Comparison of ENCODE assay signal across 11 mouse cellular contexts in the genomic region with DNA sequence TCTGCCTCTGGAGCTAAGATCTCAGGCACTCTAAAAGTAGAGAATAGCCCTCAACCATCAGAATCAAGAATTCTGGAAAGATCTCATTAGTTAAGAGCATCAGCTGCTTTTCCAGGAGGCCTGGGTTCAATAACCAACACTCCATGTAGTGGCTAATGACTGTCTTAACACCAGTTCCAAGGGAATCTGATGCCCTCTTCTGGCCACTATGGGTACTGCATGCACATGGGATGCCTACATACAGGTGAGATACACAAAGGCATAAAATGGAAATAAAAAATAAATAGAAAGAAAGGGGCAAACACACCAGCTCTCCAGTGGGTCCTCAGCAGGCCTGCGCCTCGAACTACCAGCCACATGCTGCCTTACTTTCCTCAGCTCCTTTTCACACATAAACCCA.
DNase-seq lines count a peak whose midpoint lies in the region; ATAC-seq and TF ChIP-seq lines count a peak whose summit lies in the region.
"Had no signal": no experiment of that assay in that cellular context is flagged by ENCODE, and none has a peak within 500 bp of the region (broad histone marks: within the 10 kb centered on the region; RNA-seq: fewer than 3 reads in every experiment).

No protein-coding gene starts in this region.

- no peaks in the 10 kb centered on the region for H3K4me1 ChIP-seq in cerebellum, adult 2 months (ENCODE audit: control insufficient read depth, insufficient read depth, low read length)
- no peaks in the 10 kb centered on the region for H3K4me1 ChIP-seq in liver, embryonic 11.5 days (replicated peaks; ENCODE audit: control insufficient read depth, insufficient read depth, low read length)
- H3K4me1 ChIP-seq: intestine, embryonic 15.5 days had no signal

- TF ChIP-seq CTCF in cerebellum, adult 2 months (IDR thresholded peaks at IDR 0.05; ENCODE audit: borderline replicate concordance, insufficient read depth, low read depth, low read length), result peak; percentile 10; the same call in 1 of the 2 replicates

- no peak for ATAC-seq in cerebellum, adult (ENCODE audit: insufficient number of reproducible peaks, low FRiP score, low TSS enrichment)
- no peak for ATAC-seq in liver, embryonic 11.5 days (replicated peaks; ENCODE audit: low FRiP score)
- ATAC-seq: intestine, embryonic 15.5 days had no signal

- no peak overlapping the region for H3K9ac ChIP-seq in liver, embryonic 11.5 days (ENCODE audit: low read depth, low read length)
- H3K9ac ChIP-seq: intestine, embryonic 15.5 days; limb, embryonic 13.5 days had no signal

- no peak overlapping the region for H3K4me2 ChIP-seq in liver, embryonic 11.5 days
- H3K4me2 ChIP-seq: intestine, embryonic 15.5 days; limb, embryonic 13.5 days had no signal

- no peak overlapping the region for H3K27ac ChIP-seq in cerebellum, adult 2 months (ENCODE audit: insufficient read depth, low read length)
- H3K27ac ChIP-seq in liver, embryonic 11.5 days (ENCODE audit: low read depth, low read length), result no peak overlapping the region
- H3K27ac ChIP-seq: intestine, embryonic 15.5 days; limb, embryonic 13.5 days had no signal

- H3K4me3 ChIP-seq in cerebellum, adult 2 months (replicated peaks; ENCODE audit: insufficient read depth, low read depth, low read length), result no peak overlapping the region
- no peak overlapping the region for H3K4me3 ChIP-seq in liver, embryonic 11.5 days (ENCODE audit: low read depth, low read length)
- H3K4me3 ChIP-seq: intestine, embryonic 15.5 days; limb, embryonic 13.5 days had no signal

- no peak for TF ChIP-seq POLR2A in cerebellum, adult 2 months (IDR thresholded peaks at IDR 0.05; ENCODE audit: borderline replicate concordance, insufficient read depth, low read length)

- 98% methylated on average over 2 of the region's 2 CpGs for WGBS in cerebellum, adult 2 months
- 88% methylated on average over 2 of the region's 2 CpGs for WGBS in liver, embryonic 11.5 days

- no peak for DNase-seq in cerebellum, adult 2 months
- peak; percentile 38 for DNase-seq in liver
- DNase-seq in liver, embryonic 11.5 days (ENCODE audit: low spot score), result no peak
- peak; percentile 11 for DNase-seq in c-Kit-positive CD71-positive TER-119-positive erythroid progenitor cells, embryonic 14.5 days (ENCODE audit: low spot score)
- peak; percentile 55 for DNase-seq in testis, postnatal 14 days (ENCODE audit: low spot score)
- DNase-seq in urinary bladder, adult 2 months (ENCODE audit: low spot score), result no peak
- no peak for DNase-seq in ovary, postnatal 36 days (ENCODE audit: low spot score)
- DNase-seq: cerebellum, adult 8-10 months had no signal

- no peaks in the 10 kb centered on the region for H3K27me3 ChIP-seq in cerebellum, adult 2 months (ENCODE audit: control insufficient read depth, insufficient read depth, low read length)
- H3K27me3 ChIP-seq in liver, embryonic 11.5 days (replicated peaks; ENCODE audit: control insufficient read depth, insufficient read depth, low read length), result no peaks in the 10 kb centered on the region
- H3K27me3 ChIP-seq: intestine, embryonic 15.5 days; limb, embryonic 13.5 days had no signal

- H3K9me3 ChIP-seq in liver, embryonic 11.5 days (ENCODE audit: control insufficient read depth, low read length), result peaks cover 2% of the 10 kb centered on the region; the same call in 1 of the 2 replicates
- H3K9me3 ChIP-seq: intestine, embryonic 15.5 days; limb, embryonic 13.5 days had no signal

- no peaks in the 10 kb centered on the region for H3K36me3 ChIP-seq in liver, embryonic 11.5 days (ENCODE audit: control insufficient read depth, insufficient read depth, low read length)
- H3K36me3 ChIP-seq: intestine, embryonic 15.5 days; limb, embryonic 13.5 days had no signal

Comparison
In these comparisons a context has a peak if more than half of its experiments do, and no peak if none do; other contexts are left out.
1. DNase-seq: peak in liver (single experiment), c-Kit-positive CD71-positive TER-119-positive erythroid progenitor cells, embryonic 14.5 days (single experiment) and testis, postnatal 14 days (single experiment); none in cerebellum, adult 2 months (0 of 2), liver, embryonic 11.5 days (single experiment), urinary bladder, adult 2 months (single experiment) and ovary, postnatal 36 days (single experiment).